Mouse (Mus musculus): ENCODE data around the gene Plekhb1. TPM values are rescaled to one million over a fixed set of nuclear protein-coding genes. Genes with fewer than 3 reads are reported as not detected.

Gene Plekhb1
- total and polyA plus RNA-seq, 3 experiments = 0.12 to 0.40 TPM; not detected in 1

DNA sequence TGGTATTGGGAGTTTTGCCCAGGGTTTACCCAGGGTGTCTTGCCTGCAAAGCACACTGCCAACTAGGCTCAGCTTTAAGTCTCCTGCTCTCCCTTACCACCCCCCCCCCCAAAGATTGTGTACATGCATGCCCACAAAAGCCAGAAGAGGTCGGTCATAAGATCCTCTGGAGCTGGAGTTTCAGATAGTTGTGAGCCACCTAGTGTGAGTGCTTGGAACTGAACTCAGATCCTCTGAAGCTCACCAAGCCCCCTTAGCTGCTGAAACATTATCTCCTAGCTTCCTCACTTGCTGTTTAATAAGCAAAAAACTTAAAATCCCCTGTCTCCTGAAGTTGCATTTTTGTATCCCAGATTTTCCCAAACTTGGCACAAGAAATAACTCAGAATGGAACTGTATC, 24.6 kb downstream of the Plekhb1 start:
- DNase-seq (ENCODE audit: low read depth, low spot score) = peak; percentile 74
- no peaks in the 10 kb centered on the region for H3K27me3 ChIP-seq (ENCODE audit: control insufficient read depth in 1 of 2, insufficient read depth in 2 of 2, low read length in 2 of 2)
- no peak overlapping the region for H3K4me3 ChIP-seq (ENCODE audit: control insufficient read depth in 1 of 2, insufficient read depth in 1 of 2, low read depth in 2 of 2, low read length in 2 of 2)

DNA sequence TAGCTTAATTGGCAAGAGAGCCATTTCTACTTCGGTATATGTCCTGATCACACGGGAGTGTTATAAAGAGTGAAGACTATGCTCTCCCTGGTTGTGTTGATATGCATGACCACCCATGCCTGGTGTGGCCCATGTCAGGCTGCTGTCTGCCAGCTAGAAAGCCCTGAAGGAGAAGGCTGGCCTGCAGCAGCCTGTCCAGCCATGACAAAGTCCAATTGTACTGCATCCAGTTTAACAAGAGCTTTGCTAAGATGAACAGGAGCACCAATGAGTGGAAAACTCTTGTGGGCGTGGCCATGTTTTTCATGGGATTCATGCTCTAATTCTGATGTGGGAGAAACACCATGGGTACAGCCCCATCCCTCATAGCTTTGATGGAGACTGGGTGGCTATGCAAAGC, 37.7 kb downstream of the Plekhb1 start:
- Histone ChIP-seq H3K9me3 (replicated peaks; ENCODE audit: insufficient read depth, low read length) (no peaks in the 10 kb centered on the region), H3K9ac (ENCODE audit: control insufficient read depth, low read depth, low read length, poor library complexity, severe bottlenecking) (no peak overlapping the region), H3K27me3 (ENCODE audit: control insufficient read depth in 1 of 2, insufficient read depth in 2 of 2, low read length in 2 of 2) (no peaks in the 10 kb centered on the region), H3K4me1 (ENCODE audit: control insufficient read depth in 1 of 2, insufficient read depth in 2 of 2, low read length in 2 of 2) (peaks cover 0 to 7% of the 10 kb centered on the region in 2 experiments; a peak in 2 of 4 replicates), H3K79me2 (ENCODE audit: control insufficient read depth, insufficient read depth, low read length, poor library complexity) (peaks cover 11% of the 10 kb centered on the region), H3K4me3 (ENCODE audit: control insufficient read depth in 1 of 2, insufficient read depth in 1 of 2, low read depth in 2 of 2, low read length in 2 of 2) (no peak overlapping the region), H3K27ac (ENCODE audit: control insufficient read depth, low read depth, low read length) (no peak overlapping the region), H3K36me3 (ENCODE audit: control insufficient read depth in 1 of 2, insufficient read depth in 2 of 2, low read length in 2 of 2) (peaks cover 8 to 14% of the 10 kb centered on the region in 2 experiments)
- TF ChIP-seq RCOR1 (IDR thresholded peaks at IDR 0.05; ENCODE audit: low read depth, low read length) (no peak), ZMIZ1 (IDR thresholded peaks at IDR 0.05; ENCODE audit: low read depth, low read length) (no peak), USF1 (IDR thresholded peaks at IDR 0.05; ENCODE audit: low read depth, low read length) (no peak)
- DNase-seq (ENCODE audit: low read depth, low spot score) = no peak

More for the DNA sequence above, 24.6 kb downstream of the Plekhb1 start:
- H3K27ac ChIP-seq (ENCODE audit: control insufficient read depth, low read depth, low read length) = no peak overlapping the region
- peaks cover 2% of the 10 kb centered on the region in 2 experiments; a peak in 3 of 4 replicates for H3K36me3 ChIP-seq (ENCODE audit: control insufficient read depth in 1 of 2, insufficient read depth in 2 of 2, low read length in 2 of 2)
- H3K9me3 ChIP-seq (replicated peaks; ENCODE audit: insufficient read depth, low read length) = no peaks in the 10 kb centered on the region
- TF ChIP-seq RAD21 (IDR thresholded peaks at IDR 0.05; ENCODE audit: low read depth, low read length) (peak; percentile 51), GATA1 (IDR thresholded peaks at IDR 0.05; ENCODE audit: low read depth, low read length) (no peak), SMC3 (IDR thresholded peaks at IDR 0.05; ENCODE audit: low read depth, low read length) (peak; percentile 81), ZC3H11A (IDR thresholded peaks at IDR 0.05; ENCODE audit: low read depth, low read length) (peak; percentile 17; the same call in 1 of the 2 replicates), ZNF384 (IDR thresholded peaks at IDR 0.05; ENCODE audit: low read depth, low read length) (no peak), CTCF (IDR thresholded peaks at IDR 0.05 in 2 of 3, conservative IDR thresholded peaks at IDR 0.05 in 1 of 3; ENCODE audit: control insufficient read depth in 1 of 3, insufficient read depth in 1 of 3, low read depth in 2 of 3, low read length in 3 of 3, poor library complexity in 1 of 3, severe bottlenecking in 1 of 3) (peak; percentile 41 to 75 (median 47))
- peaks cover 0 to under 1% of the 10 kb centered on the region in 2 experiments; a peak in 1 of 4 replicates for H3K4me1 ChIP-seq (ENCODE audit: control insufficient read depth in 1 of 2, insufficient read depth in 2 of 2, low read length in 2 of 2)
- no peaks in the 10 kb centered on the region for H3K79me2 ChIP-seq (ENCODE audit: control insufficient read depth, insufficient read depth, low read length, poor library complexity)
- no peak overlapping the region for H3K9ac ChIP-seq (ENCODE audit: control insufficient read depth, low read depth, low read length, poor library complexity, severe bottlenecking)

DNA sequence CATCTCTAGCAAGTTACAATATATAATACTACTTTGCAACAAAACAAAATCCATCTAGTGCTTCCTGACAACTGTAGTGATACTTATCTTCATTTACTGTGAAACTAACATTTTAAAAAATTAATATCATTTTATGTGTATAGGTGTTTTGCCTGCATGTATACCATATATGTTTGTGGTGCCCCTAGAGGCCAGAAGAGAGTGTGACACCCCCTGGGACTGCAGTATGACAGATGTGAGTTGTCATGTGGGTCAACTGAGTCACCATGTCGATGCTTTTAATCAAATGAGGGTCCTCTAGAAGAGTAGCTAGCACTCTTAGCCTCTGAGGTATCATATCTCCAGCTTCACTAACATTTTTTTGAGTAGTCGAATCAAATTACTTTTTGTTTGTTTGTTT, 39.9 kb downstream of the Plekhb1 start:
- Histone ChIP-seq H3K27ac (ENCODE audit: control insufficient read depth, low read depth, low read length) (no peak overlapping the region), H3K79me2 (ENCODE audit: control insufficient read depth, insufficient read depth, low read length, poor library complexity) (peaks cover 25% of the 10 kb centered on the region), H3K27me3 (ENCODE audit: control insufficient read depth in 1 of 2, insufficient read depth in 2 of 2, low read length in 2 of 2) (no peaks in the 10 kb centered on the region), H3K4me1 (ENCODE audit: control insufficient read depth in 1 of 2, insufficient read depth in 2 of 2, low read length in 2 of 2) (peaks cover 0 to 7% of the 10 kb centered on the region in 2 experiments; a peak in 2 of 4 replicates), H3K4me3 (ENCODE audit: control insufficient read depth in 1 of 2, insufficient read depth in 1 of 2, low read depth in 2 of 2, low read length in 2 of 2) (no peak overlapping the region), H3K36me3 (ENCODE audit: control insufficient read depth in 1 of 2, insufficient read depth in 2 of 2, low read length in 2 of 2) (peaks cover 8% of the 10 kb centered on the region in 2 experiments), H3K9me3 (replicated peaks; ENCODE audit: insufficient read depth, low read length) (no peaks in the 10 kb centered on the region), H3K9ac (ENCODE audit: control insufficient read depth, low read depth, low read length, poor library complexity, severe bottlenecking) (no peak overlapping the region)
- DNase-seq (ENCODE audit: low read depth, low spot score) = peak; percentile 53
- TF ChIP-seq POLR2AphosphoS2 (IDR thresholded peaks at IDR 0.05; ENCODE audit: low read length) (no peak), CTCF (IDR thresholded peaks at IDR 0.05 in 2 of 3, conservative IDR thresholded peaks at IDR 0.05 in 1 of 3; ENCODE audit: control insufficient read depth in 1 of 3, insufficient read depth in 1 of 3, low read depth in 2 of 3, low read length in 3 of 3, poor library complexity in 1 of 3, severe bottlenecking in 1 of 3) (peak; percentile 45 to 65 (median 65))
